Mouse (Mus musculus) urinary bladder, postnatal 36 days (tissue): ENCODE results near the gene Ccl9.
"Not testable (repeated sequence)": the region's sequence is repeated elsewhere in the genome, so short reads cannot be mapped to it uniquely, and the experiment has no call there.

Experiments used
- DNase-seq, 2 experiments: peaks; one replicate each; pipeline ENCODE4 v3.0.0; 2022; ENCODE audit warnings: low spot score in 2 of 2, mixed read lengths in 1 of 2

The Ccl9 gene

DNA sequence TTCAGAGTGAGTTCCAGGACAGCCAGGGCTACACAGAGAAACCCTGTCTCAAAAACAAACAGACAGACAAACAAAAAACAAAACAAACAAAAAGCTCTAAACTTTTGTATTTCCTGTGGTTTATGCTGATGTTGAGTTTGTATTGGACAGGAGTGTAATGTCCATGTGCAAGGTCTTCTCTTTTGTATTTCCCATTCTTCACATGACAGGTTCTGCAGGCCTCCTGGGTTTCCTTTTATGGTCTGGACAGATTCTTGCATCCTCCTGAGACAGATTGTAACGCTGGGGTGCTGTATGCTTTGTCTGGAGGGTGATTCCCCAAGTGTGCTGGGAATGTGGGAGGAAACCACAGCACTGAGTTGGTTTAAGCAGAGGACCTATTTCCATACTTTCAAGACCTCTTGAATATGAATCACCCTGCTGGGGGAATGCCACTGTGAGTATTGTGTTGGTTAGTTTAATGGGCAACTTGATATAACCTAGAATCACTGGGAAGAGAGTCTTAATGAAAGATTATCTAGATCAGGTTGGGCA lies 2.3 kb upstream of the Ccl9 start:
- DNase-seq: no peak

GRCm38 (mm10) chr11:83578999-83579398 lies 563 bp upstream of the Ccl9 start:
- no peak for DNase-seq

DNA sequence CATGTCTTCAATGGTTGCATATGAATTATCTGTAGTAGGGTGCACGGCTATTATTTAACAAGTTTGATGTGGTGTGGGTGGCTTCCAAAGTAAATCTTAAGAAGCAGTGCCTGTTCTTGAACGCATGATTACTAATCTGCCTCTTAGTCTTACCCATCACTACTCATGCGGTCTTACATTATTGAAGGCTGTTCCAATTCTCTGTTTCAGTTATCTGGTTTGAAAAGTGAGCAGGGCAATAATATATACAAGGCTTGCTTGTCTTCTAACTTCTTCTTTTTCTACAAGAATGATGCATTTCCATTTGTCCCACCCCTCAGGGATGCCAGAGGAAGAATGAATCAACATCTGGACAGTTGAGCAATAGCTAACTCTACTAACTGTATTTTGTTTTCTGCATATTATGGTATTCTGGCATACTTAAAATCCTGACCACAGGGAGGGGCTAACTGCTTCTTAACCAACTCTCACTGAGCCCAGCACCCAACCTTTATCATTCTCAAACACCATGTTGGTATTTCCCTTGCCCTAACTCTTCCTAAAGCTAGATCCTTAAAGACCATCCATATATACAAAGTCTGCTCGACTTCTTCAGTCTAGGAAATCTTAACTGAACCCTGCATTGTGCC lies 1.4 kb downstream of the Ccl9 start:
- no peak for DNase-seq

- DNase-seq: no peak
Observed at GRCm38 (mm10) chr11:83572834-83573233, 5.6 kb downstream of the Ccl9 start.

- DNase-seq: peak in 1 of 2 experiments; percentile 15
Observed at GRCm38 (mm10) chr11:83572223-83572622, 6.2 kb downstream of the Ccl9 start.

- no peak for DNase-seq
Observed at GRCm38 (mm10) chr11:83570189-83570588, 8.2 kb downstream of the Ccl9 start.

DNA sequence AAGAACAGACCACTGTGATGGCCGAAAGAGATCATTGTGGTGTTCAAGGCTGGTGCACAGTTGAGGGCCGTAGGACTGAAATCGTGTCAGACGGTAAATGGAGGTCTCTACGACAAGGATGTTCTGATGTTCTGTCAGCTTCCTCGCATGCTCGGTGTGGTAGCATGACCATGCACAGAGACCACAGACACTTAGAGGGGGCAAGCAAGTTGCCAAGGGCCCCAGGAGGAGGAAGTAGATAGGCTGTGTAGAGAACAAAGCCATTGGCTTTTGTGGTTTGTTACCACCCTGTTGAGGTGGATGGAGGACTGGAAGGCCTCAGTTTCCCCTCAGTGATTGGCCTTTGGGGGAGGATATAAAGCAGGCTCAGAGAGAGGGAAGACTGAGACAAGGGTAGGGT lies 9.2 kb downstream of the Ccl9 start:
- no peak for DNase-seq

- DNase-seq: no peak
Observed at GRCm38 (mm10) chr11:83568786-83569185, 9.7 kb downstream of the Ccl9 start.

- DNase-seq: peak in 1 of 2 experiments; percentile 15
Observed at GRCm38 (mm10) chr11:83568061-83568460, 10.4 kb downstream of the Ccl9 start.

DNA sequence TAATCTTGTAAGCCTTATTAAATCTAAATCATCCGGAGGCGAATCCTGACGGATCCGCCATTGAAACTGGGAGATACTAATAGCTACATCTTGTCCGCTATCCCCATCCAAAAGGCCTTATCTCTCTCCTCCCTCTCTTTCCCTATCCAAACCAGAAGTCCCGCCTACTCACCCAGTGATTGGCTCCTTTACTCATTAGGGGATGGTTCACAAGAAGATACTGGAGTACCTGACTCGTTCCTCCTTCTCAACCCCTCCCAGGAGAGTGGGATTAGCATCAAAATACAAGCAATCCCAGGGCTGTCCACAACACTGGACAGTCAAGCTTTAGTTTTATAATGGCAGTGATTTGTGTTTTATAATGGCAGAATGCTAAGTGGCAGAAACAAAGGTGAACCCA lies 11.1 kb downstream of the Ccl9 start:
- DNase-seq: no peak

- DNase-seq: no peak
Observed at GRCm38 (mm10) chr11:83566617-83567016, 11.8 kb downstream of the Ccl9 start.

- DNase-seq: peak in 1 of 2 experiments; percentile 17
Observed at GRCm38 (mm10) chr11:83563754-83564153, 14.7 kb downstream of the Ccl9 start.

GRCm38 (mm10) chr11:83562311-83562887 lies 16.0 kb downstream of the Ccl9 start:
- DNase-seq: no peak

DNA sequence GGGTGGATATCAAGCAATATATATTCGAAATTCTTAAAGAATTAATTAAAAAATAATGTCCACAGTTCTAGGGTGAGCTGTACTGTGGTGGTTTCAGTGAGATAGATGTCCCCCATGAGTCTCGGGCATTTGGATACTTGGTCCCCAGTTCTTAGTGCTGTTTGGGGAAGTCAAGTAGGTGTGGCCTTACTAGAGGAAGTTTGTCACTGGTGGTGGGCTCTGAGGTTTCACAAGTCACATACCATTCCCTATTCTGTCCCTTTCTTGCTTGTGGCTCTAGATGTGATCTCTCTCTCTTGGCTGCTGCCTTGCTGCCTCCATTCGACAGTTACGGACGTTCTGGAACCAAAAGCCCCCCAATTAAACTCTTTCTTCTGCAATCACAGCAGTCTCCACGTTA lies 18.0 kb downstream of the Ccl9 start:
- DNase-seq: no peak

GRCm38 (mm10) chr11:83557074-83557473 lies 21.4 kb downstream of the Ccl9 start:
- DNase-seq: no peak

- DNase-seq: no peak
Observed at GRCm38 (mm10) chr11:83556085-83556781, 22.2 kb downstream of the Ccl9 start.

GRCm38 (mm10) chr11:83551668-83552067 lies 26.8 kb downstream of the Ccl9 start:
- no peak for DNase-seq

GRCm38 (mm10) chr11:83551037-83551436 lies 27.4 kb downstream of the Ccl9 start:
- not testable (repeated sequence) for DNase-seq

DNA sequence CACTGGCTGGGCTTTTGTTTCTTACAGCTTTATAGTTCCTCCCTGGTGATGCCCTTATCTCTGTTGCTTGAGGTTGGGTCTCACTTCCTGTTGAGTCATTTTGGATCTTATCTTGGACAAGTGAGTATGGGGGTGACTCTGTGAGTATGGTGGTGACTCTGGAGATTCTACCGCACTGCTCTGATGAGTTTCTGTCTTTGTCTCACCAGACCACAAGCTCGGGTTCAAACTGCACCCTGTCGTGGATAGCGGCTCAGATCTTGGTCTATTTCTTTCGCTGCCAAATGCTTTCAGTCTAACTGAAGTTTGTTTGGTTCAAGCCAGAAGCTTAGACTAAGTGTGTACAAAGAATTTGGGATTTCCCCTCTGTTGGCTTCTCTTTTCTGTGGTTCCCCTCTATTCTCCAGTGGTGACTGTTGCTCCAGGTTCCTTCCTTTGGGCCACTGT lies 28.2 kb downstream of the Ccl9 start:
- no peak for DNase-seq

DNA sequence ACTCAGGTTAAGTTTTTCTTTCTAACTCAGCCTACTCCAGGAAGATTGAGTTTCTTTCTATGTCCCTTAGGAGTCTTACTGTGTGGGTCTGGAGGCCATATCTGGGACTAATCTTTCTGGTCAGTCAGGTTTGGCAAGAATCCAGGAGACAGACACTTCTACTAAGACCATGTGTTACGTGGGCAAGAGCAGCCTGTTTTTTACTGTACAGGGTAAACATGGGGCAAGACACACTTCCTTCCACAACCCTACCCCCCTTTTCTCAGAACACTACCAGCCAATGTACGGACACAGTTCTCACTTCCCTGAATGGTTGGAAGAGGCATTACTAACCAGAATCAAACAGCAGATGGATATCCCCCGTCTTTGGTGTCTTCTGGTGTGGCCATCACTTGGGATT lies 34.2 kb downstream of the Ccl9 start:
- no peak for DNase-seq

DNA sequence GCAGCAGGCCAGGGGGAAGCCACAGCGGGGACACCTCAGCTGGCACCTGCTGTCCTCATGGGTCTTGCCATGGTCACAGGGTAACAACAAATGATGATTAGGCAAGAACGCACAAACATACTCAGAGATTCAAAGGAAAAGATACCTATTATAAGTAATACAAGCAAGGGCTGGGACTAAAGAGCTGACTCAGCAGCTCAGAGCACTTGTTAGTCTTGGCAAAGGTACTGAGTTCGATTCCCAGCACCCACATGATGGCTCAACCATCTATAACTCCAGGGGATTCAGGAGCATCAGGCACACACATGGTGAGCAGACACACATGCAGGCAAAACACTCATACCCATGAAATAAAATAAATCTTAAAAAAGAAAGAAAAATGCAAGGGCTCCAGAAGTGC lies 37.0 kb downstream of the Ccl9 start:
- no peak for DNase-seq

- no peak for DNase-seq
Observed at GRCm38 (mm10) chr11:83540931-83541330, 37.5 kb downstream of the Ccl9 start.
